Mouse (Mus musculus) CH12.LX (cell line): ENCODE results near the gene Tbl2. TPM values are rescaled to one million over a fixed set of nuclear protein-coding genes. Genes with fewer than 3 reads are reported as not detected.
A peak's percentile ranks its signal among the peaks of the same experiment; 100 is the strongest.

Source experiments
- DNase-seq: peaks from one replicate; pipeline ENCODE4 v3.0.0-alpha.2; 2013; ENCODE audit errors: extremely low read depth
- H3K27ac ChIP-seq: 2 replicates; pipeline ENCODE4 v1.5.1; 2012; ENCODE audit warnings: low read depth, mild to moderate bottlenecking, control low read depth, moderate library complexity; ENCODE audit not compliant: insufficient read depth
- H3K27me3 ChIP-seq: replicated peaks from 2 replicates; pipeline ENCODE3; 2012; ENCODE audit warnings: inconsistent platforms
- H3K36me3 ChIP-seq, 2 experiments: replicated peaks in 1 of 2; 2 replicates each; pipeline versions ENCODE3 to v1.6.1; 2012; ENCODE audit warnings: inconsistent platforms in 1 of 2, low read length in 1 of 2, mild to moderate bottlenecking in 1 of 2, mixed read lengths in 1 of 2, moderate library complexity in 1 of 2; ENCODE audit not compliant: control insufficient read depth in 1 of 2, insufficient read depth in 1 of 2
- H3K4me1 ChIP-seq, 2 experiments: 2 replicates each; pipeline ENCODE4 v1.6.1; 2012; ENCODE audit warnings: inconsistent platforms in 1 of 2, moderate library complexity in 1 of 2; ENCODE audit not compliant: insufficient read depth in 2 of 2, control insufficient read depth in 1 of 2
- H3K4me2 ChIP-seq: 2 replicates; pipeline ENCODE4 v1.6.1; 2012; ENCODE audit warnings: low read depth, mild to moderate bottlenecking, control low read depth; ENCODE audit not compliant: poor library complexity, insufficient read depth, severe bottlenecking
- H3K4me3 ChIP-seq, 3 experiments: fragments of 150-350 bp in 1 of 3; sonication (generic) in 1 of 3; replicated peaks in 1 of 3; 2 replicates each; pipeline versions ENCODE3 to v1.5.1; 2011 to 2012; ENCODE audit warnings: low read depth in 2 of 3, low read length in 2 of 3, mild to moderate bottlenecking in 2 of 3, moderate library complexity in 2 of 3, control low read depth in 1 of 3, improper control_type of control experiment in 1 of 3, inconsistent platforms in 1 of 3, mixed read lengths in 1 of 3; ENCODE audit not compliant: poor library complexity in 1 of 3
- H3K79me2 ChIP-seq: replicated peaks from 2 replicates; pipeline ENCODE4 v1.6.1; 2012; ENCODE audit warnings: mild to moderate bottlenecking, moderate library complexity; ENCODE audit not compliant: control insufficient read depth, poor library complexity, insufficient read depth, severe bottlenecking; ENCODE audit errors: extremely low read depth
- H3K9ac ChIP-seq: 2 replicates; pipeline ENCODE4 v1.6.1; 2012; ENCODE audit warnings: low read depth, mild to moderate bottlenecking, control low read depth, moderate library complexity; ENCODE audit not compliant: insufficient read depth
- H3K9me3 ChIP-seq: replicated peaks from 2 replicates; pipeline ENCODE3; 2012; ENCODE audit warnings: low read length, inconsistent platforms, mixed read lengths
- CHD1 ChIP-seq: IDR thresholded peaks from 2 replicates; pipeline ENCODE4 v1.6.1; 2012; ENCODE audit warnings: low read depth, low read length, improper control_type of control experiment, inconsistent platforms
- CTCF ChIP-seq, 2 experiments: IDR thresholded peaks in 1 of 2; conservative IDR thresholded peaks in 1 of 2; 2 replicates each; pipeline ENCODE4 v1.5.1; 2011 to 2012; ENCODE audit warnings: low read depth in 2 of 2, low read length in 2 of 2, improper control_type of control experiment in 1 of 2, inconsistent platforms in 1 of 2, mild to moderate bottlenecking in 1 of 2, moderate library complexity in 1 of 2
- ELF1 ChIP-seq: IDR thresholded peaks from 2 replicates; pipeline ENCODE4 v1.6.1; 2014; ENCODE audit warnings: low read depth, mild to moderate bottlenecking, inconsistent platforms, low read length, improper control_type of control experiment
- ETS1 ChIP-seq: conservative IDR thresholded peaks from 2 replicates; pipeline ENCODE4 v1.6.1; 2012; ENCODE audit warnings: low read depth, mild to moderate bottlenecking, inconsistent platforms, low read length, improper control_type of control experiment, moderate library complexity
- JUND ChIP-seq: conservative IDR thresholded peaks from 2 replicates; pipeline ENCODE4 v1.6.1; 2011; ENCODE audit warnings: low read depth, low read length, improper control_type of control experiment
- KAT2A ChIP-seq: IDR thresholded peaks from 2 replicates; pipeline ENCODE4 v1.6.1; 2012; ENCODE audit warnings: low read length, improper control_type of control experiment, inconsistent platforms; ENCODE audit not compliant: insufficient replicate concordance
- MAZ ChIP-seq: IDR thresholded peaks from 2 replicates; pipeline ENCODE4 v1.6.1; 2012; ENCODE audit warnings: low read depth, mild to moderate bottlenecking, inconsistent platforms, low read length, improper control_type of control experiment, moderate library complexity
- MEF2A ChIP-seq: IDR thresholded peaks from 2 replicates; pipeline ENCODE4 v1.6.1; 2014; ENCODE audit warnings: low read depth, mild to moderate bottlenecking, inconsistent platforms, low read length, improper control_type of control experiment, borderline replicate concordance
- NELFE ChIP-seq: IDR thresholded peaks from 2 replicates; pipeline ENCODE4 v1.6.1; 2011; ENCODE audit warnings: low read depth, low read length, improper control_type of control experiment
- NRF1 ChIP-seq: IDR thresholded peaks from 2 replicates; pipeline ENCODE4 v1.6.1; 2014; ENCODE audit warnings: low read depth, mild to moderate bottlenecking, inconsistent platforms, low read length, improper control_type of control experiment, moderate library complexity
- RAD21 ChIP-seq: IDR thresholded peaks from 2 replicates; pipeline ENCODE4 v1.6.1; 2011; ENCODE audit warnings: low read depth, mild to moderate bottlenecking, low read length, improper control_type of control experiment, moderate library complexity
- RCOR1 ChIP-seq: conservative IDR thresholded peaks from 2 replicates; pipeline ENCODE4 v1.6.1; 2012; ENCODE audit warnings: low read depth, mild to moderate bottlenecking, inconsistent platforms, low read length, improper control_type of control experiment
- SMC3 ChIP-seq: IDR thresholded peaks from 2 replicates; pipeline ENCODE4 v1.6.1; 2011; ENCODE audit warnings: low read depth, low read length, improper control_type of control experiment
- TCF12 ChIP-seq: IDR thresholded peaks from 2 replicates; pipeline ENCODE4 v1.6.1; 2014; ENCODE audit warnings: low read depth, mild to moderate bottlenecking, inconsistent platforms, low read length, improper control_type of control experiment
- UBTF ChIP-seq: IDR thresholded peaks from 2 replicates; pipeline ENCODE4 v1.6.1; 2012; ENCODE audit warnings: low read depth, mild to moderate bottlenecking, inconsistent platforms, low read length, improper control_type of control experiment, moderate library complexity
- USF1 ChIP-seq: IDR thresholded peaks from 2 replicates; pipeline ENCODE4 v1.6.1; 2014; ENCODE audit warnings: low read depth, mild to moderate bottlenecking, inconsistent platforms, low read length, improper control_type of control experiment
- USF2 ChIP-seq: conservative IDR thresholded peaks from 2 replicates; pipeline ENCODE4 v1.6.1; 2011; ENCODE audit warnings: low read depth, low read length, improper control_type of control experiment
- ZC3H11A ChIP-seq: IDR thresholded peaks from 2 replicates; pipeline ENCODE4 v1.6.1; 2012; ENCODE audit warnings: low read depth, mild to moderate bottlenecking, inconsistent platforms, low read length, improper control_type of control experiment
- ZMIZ1 ChIP-seq: IDR thresholded peaks from 2 replicates; pipeline ENCODE4 v1.6.1; 2012; ENCODE audit warnings: low read depth, mild to moderate bottlenecking, inconsistent platforms, low read length, improper control_type of control experiment
- ZNF384 ChIP-seq: IDR thresholded peaks from 2 replicates; pipeline ENCODE4 v1.6.1; 2012; ENCODE audit warnings: low read depth, low read length, improper control_type of control experiment, inconsistent platforms
- dilution Hi-C: fragments of 300-500 bp; cut with MboI; formaldehyde crosslinking; loops from 2 replicates; pipeline ENCODE4 v1.14.3; 2020; ENCODE audit warnings: low sequenced_read_pairs; ENCODE audit not compliant: extremely low pct_unique_long_range_greater_than_20kb, extremely low pct_ligation_motif_present
- in situ Hi-C: fragments of 300-500 bp; cut with MboI; formaldehyde crosslinking; loops from 3 replicates; pipeline ENCODE4 v1.14.3; 2019; ENCODE audit warnings: low sequenced_read_pairs, low pct_ligation_motif_present, low pct_unique_long_range_greater_than_20kb, mixed read lengths
- polyA plus RNA-seq: library from polyadenylated mRNA; unstranded; fragments of >175 nt; gene quantifications from 2 replicates; pipeline ENCODE4 v1.2.1, GENCODE M21; 2012; ENCODE audit warnings: low read depth; ENCODE audit not compliant: insufficient read length
- total RNA-seq, 2 experiments: library from RNA; depleted of rRNA; stranded (reverse); fragments of 300-350 nt in 1 of 2; fragments of >200 nt in 1 of 2; gene quantifications; 2 replicates each; pipeline ENCODE4 v1.2.3; 2012 to 2014

The Tbl2 gene
- total and polyA plus RNA-seq, 3 experiments: 20.0 to 31.9 (median 24.8) TPM

GRCm38 (mm10) chr5:135107521-135108501 lies 41.6 kb upstream of the Tbl2 start:
- in situ Hi-C loops (loop anchor here (25.0 kb wide), 1 partner anchor 196 kb away; the partner anchor contains the start of genes Cldn13 and Tmem270), dilution Hi-C loops (no loop called here)
- no peaks in the 10 kb centered on the region for H3K36me3 ChIP-seq
- no peaks in the 10 kb centered on the region for H3K79me2 ChIP-seq
- H3K9me3 ChIP-seq: peaks cover 20% of the 10 kb centered on the region
- H3K9ac ChIP-seq: no peak overlapping the region
- no peaks in the 10 kb centered on the region for H3K4me1 ChIP-seq
- TF ChIP-seq NELFE (no peak), CTCF (conservative IDR thresholded peaks at IDR 0.05 in 1 of 2, IDR thresholded peaks at IDR 0.05 in 1 of 2; ENCODE audit: low read depth in 2 of 2, low read length in 2 of 2) (peak in 1 of 2 experiments; percentile 46; a peak in 2 of 4 replicates), USF2 (no peak), TCF12 (no peak), RAD21 (peak; percentile 11), SMC3 (peak; percentile 13; the same call in 1 of the 2 replicates)
- no peak overlapping the region for H3K27ac ChIP-seq
- no peak overlapping the region for H3K4me2 ChIP-seq
- H3K27me3 ChIP-seq: peaks cover 83% of the 10 kb centered on the region
- H3K4me3 ChIP-seq: no peak overlapping the region
- DNase-seq: no peak

GRCm38 (mm10) chr5:135109017-135109416 lies 40.4 kb upstream of the Tbl2 start:
- Histone ChIP-seq H3K79me2 (no peaks in the 10 kb centered on the region), H3K9me3 (peaks cover 18% of the 10 kb centered on the region), H3K36me3 (no peaks in the 10 kb centered on the region), H3K4me1 (no peaks in the 10 kb centered on the region), H3K9ac (no peak overlapping the region), H3K4me2 (no peak overlapping the region), H3K27ac (no peak overlapping the region), H3K4me3 (no peak overlapping the region), H3K27me3 (peaks cover 80% of the 10 kb centered on the region)
- in situ Hi-C loops: loop anchor here (25.0 kb wide), 1 partner anchor 197 kb away; the partner anchor contains the start of genes Cldn13 and Tmem270
- no peak for DNase-seq
- dilution Hi-C loops: no loop called here
- TF ChIP-seq KAT2A (no peak), ZNF384 (no peak), ELF1 (no peak), UBTF (no peak), ZMIZ1 (no peak), USF1 (no peak), JUND (no peak), MEF2A (no peak), ETS1 (no peak), ZC3H11A (no peak), TCF12 (no peak), MAZ (no peak), NRF1 (no peak), CHD1 (no peak), RCOR1 (no peak)
